Mouse (Mus musculus) left cerebral cortex, adult 11 months (tissue): ENCODE data around the gene Gnas.

Experiments used
- DNase-seq: peaks from one replicate; pipeline ENCODE4 v3.0.0; 2022; ENCODE audit warnings: low spot score

Gene Gnas

DNA sequence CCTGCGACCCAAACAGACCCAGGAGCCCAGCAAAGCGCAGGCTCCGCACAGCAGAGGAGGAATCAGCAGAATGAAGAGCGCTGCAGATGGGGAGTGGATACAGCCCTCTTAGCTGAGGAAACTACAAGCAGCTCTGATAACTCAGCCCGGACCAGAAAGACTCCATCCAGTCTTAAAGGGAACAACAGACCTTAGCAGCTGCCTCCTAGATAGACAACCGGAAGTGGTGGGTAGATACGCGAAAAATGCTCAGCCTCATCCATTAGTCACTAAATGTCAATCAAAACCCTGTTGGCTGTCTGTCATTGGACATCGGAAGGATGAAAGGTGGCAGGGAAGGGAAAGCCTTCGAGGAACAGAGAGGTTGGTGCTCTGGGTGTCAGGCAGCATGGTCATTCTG is 82.5 kb downstream of the Gnas start:
- no peak for DNase-seq

DNA sequence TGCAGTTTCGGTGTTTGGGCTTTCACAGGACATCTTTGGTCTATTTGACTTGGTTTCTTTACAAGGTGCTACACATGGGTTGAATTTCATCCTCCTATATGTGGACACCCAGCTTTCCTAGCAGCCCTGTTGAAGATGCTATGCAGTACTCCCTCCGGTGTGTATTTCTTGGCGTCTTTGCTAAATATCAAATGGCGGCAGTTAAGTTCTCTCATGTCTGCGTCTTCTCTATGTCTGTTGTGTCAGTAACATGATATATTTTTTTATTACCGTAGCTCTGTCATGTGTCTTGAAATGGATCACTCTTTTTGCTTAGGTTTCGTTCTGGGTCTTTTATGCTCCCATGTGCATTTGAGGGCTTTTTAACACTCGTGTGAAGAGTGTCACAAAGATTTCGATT is 96.9 kb downstream of the Gnas start:
- no peak for DNase-seq

DNA sequence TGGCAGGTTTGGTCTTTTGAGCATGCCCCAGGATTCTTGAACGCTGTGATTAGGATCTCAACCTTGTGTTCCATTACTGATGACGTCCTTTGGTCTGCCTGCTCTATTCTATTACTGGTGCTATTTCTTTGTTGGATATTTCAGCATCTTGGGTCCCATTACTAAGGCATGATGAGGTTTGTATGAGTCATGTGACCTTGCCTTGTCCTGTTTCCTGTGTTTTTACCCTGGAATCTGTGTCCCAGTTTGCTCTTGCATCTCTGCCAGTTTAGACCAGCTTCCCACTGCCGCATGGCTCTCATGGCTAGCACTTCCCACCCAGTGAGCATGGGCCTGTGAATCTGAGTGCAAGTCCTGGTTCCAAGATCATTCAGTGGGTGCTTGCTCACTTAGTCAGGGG is 107.8 kb downstream of the Gnas start:
- DNase-seq, result no peak

DNA sequence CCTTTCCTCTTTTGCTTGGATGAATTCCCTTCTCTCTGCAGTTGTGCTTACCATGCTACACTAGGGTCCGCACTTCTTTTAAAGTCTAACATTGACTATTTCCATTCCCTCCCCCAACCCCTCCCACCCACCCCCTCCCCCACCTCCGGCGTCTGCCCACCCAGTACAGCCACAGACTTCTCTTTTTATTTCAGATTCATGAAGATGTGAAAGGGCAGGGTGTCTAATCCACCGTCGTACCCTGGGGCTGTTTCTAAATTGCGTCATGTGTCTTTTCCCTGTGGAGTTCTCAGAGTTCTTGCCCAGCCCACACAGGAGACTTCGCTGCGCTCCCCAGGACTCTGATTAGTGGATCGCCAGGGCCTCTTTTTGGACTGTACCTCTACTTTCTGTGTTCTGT is 108.4 kb downstream of the Gnas start:
- DNase-seq, result no peak

DNA sequence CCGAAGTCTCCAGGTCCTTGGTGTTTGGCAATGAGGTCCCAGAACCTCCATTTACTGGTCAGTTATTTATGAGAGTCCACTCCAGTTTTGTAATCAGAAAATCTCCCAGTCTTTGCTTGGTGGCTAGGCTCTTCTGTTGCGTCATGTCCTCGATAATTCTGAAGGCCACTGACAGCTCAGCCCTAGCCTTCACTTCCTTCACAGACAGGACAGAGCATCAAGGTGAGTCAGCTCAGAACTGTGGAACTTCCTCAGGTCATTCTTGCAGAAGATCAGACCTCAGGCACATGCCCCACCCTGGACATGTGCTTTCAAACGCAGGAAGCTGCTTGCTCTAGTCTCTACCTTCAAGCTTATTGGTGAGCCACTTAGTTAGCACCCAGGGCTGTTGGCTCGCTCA is 109.3 kb downstream of the Gnas start:
- no peak for DNase-seq
